Mouse (Mus musculus) macrophage (primary cell): ENCODE measurements at regions not wholly inside any gene's neighbourhood (a gene's known extent, or its start where the extent isn't known, plus 50 kb on each side); places are given as distances from the start of the nearest gene placed in this dataset.
A peak's percentile ranks its signal among the peaks of the same experiment; 100 is the strongest.

Experiments used
- H3K27ac ChIP-seq: fragments of 350-480 bp; formaldehyde crosslinking; 2 replicates; pipeline ENCODE4 v1.9.0; 2021
- H3K36me3 ChIP-seq: fragments of 350-480 bp; formaldehyde crosslinking; 2 replicates; pipeline ENCODE4 v1.9.0; 2021; ENCODE audit errors: inconsistent target
- H3K4me3 ChIP-seq: fragments of 350-480 bp; formaldehyde crosslinking; 2 replicates; pipeline ENCODE4 v1.9.0; 2021; ENCODE audit errors: inconsistent target
- H3K79me2 ChIP-seq: fragments of 350-480 bp; formaldehyde crosslinking; 2 replicates; pipeline ENCODE4 v1.9.0; 2021; ENCODE audit errors: inconsistent target
- WGBS: methylation state at CpG from one replicate; pipeline ENCODE4 v1.1.7; 2026; ENCODE audit warnings: inconsistent platforms; ENCODE audit not compliant: missing documents; 5-methylcytosine and 5-hydroxymethylcytosine counted together

- H3K36me3 ChIP-seq, result no peaks in the 10 kb centered on the region
- H3K4me3 ChIP-seq, result no peak overlapping the region
- no peaks in the 10 kb centered on the region for H3K79me2 ChIP-seq
- WGBS, result 99% methylated on average over 8 of the region's 8 CpGs
- no peak overlapping the region for H3K27ac ChIP-seq
Measured at GRCm38 (mm10) chr10:17395495-17396224, 327.4 kb upstream of the Cited2 start.

- Histone ChIP-seq H3K36me3 (no peaks in the 10 kb centered on the region), H3K79me2 (no peaks in the 10 kb centered on the region), H3K27ac (no peak overlapping the region)
Measured at GRCm38 (mm10) chr10:17403899-17404298, 319.1 kb upstream of the Cited2 start.

DNA sequence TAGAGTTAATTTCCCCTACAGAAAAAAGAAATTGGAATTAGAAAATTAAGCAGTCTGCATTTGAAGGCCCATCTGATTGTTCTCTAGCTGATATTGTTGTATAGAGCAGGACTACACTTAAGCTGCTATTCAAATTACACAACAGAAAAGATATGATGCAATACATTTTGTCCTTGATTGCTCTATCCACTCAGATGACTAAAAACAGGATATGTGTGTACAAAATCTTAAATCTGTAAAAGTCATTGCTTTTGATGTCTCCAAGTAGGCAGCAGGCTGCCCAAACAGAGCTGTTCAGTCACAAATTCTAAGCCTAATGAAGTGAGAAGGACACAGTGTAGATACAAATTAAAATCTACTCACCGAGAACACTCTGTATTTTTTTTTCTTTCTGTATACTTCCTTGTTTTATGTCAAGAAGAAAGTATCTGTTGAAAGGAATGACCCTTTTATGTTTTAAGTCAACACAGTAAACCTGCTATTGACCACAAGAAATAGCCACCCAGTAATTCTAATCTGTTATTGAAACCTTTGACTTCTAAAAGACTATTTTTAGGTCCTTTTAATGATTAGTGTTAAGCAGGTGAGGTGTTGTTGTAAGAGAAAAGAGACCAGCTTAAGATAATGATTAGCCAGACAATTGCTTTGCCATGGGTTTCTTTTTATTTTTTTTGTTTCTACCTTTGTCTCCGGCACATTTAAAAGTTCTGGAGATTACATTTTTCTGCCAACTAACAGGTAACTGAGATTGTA, 315.0 kb upstream of the Cited2 start:
- no peaks in the 10 kb centered on the region for H3K36me3 ChIP-seq
- 70% methylated on average over 2 of the region's 2 CpGs for WGBS
- no peak overlapping the region for H3K27ac ChIP-seq
- H3K79me2 ChIP-seq, result no peaks in the 10 kb centered on the region
- H3K4me3 ChIP-seq, result no peak overlapping the region

More at GRCm38 (mm10) chr10:17403899-17404298, 319.1 kb upstream of the Cited2 start:
- H3K4me3 ChIP-seq, result no peak overlapping the region

DNA sequence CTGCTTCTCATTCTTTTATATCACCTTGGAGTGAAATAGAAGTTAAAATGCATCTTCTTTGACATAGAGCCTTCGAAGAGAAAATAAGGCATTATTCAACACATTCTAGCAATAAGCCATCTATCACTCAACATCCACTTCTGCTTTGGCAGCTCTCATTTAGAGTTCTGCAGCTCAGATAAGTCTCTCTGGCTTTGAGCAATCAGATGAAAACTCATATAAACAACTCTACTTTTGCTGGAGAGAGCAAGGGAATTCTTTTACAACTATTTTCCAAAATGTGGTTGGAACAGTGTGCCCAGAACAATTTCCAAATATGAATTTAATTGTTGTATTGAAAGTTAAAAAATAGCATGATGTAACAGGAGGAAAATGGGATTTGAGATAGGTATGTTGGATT, 314.2 kb upstream of the Cited2 start:
- Histone ChIP-seq H3K4me3 (no peak overlapping the region), H3K36me3 (no peaks in the 10 kb centered on the region), H3K79me2 (no peaks in the 10 kb centered on the region), H3K27ac (no peak overlapping the region)
- 50% methylated on average over 1 of the region's 1 CpGs for WGBS

DNA sequence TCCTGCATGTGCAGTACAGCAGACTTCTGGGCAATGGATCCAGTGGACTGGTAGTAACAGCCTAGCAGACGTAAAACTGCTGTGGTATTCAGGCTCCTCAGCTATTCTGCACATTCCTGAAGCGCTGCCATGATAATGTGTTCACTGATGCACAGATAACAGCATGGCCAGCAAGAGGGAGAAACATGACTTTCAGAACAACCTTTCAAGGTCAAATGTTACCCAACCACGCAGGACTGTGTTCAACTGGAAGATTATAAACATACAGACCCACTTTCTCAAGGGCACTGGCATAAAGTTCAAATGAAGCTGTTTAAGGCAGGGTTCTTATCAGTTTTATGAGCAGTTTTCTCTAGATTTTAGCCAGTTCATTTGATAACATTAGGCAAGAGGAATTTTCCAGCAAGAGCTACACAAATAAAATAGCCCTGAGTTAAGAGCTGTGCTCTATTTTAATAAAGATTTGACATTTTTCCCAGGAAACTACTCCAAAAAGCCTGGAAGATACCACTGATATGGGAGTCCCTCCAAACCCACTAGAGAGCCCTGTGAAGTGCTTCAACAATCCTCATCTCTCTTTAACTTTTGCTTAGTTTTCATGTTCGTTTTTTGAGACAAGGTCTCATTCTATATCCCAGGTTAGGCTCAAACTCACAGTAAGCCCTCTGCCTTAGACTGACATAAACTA, 311.6 kb upstream of the Cited2 start:
- Histone ChIP-seq H3K27ac (no peak overlapping the region), H3K4me3 (no peak overlapping the region), H3K79me2 (no peaks in the 10 kb centered on the region), H3K36me3 (no peaks in the 10 kb centered on the region)
- 92% methylated on average over 4 of the region's 4 CpGs for WGBS

GRCm38 (mm10) chr10:17415112-17415511, 307.9 kb upstream of the Cited2 start:
- Histone ChIP-seq H3K79me2 (no peaks in the 10 kb centered on the region), H3K4me3 (no peak overlapping the region), H3K27ac (no peak overlapping the region), H3K36me3 (no peaks in the 10 kb centered on the region)
- 94% methylated on average over 3 of the region's 3 CpGs for WGBS

GRCm38 (mm10) chr10:17416121-17416520, 306.9 kb upstream of the Cited2 start:
- 15% methylated on average over 1 of the region's 1 CpGs for WGBS
- Histone ChIP-seq H3K27ac (no peak overlapping the region), H3K4me3 (no peak overlapping the region), H3K36me3 (no peaks in the 10 kb centered on the region), H3K79me2 (no peaks in the 10 kb centered on the region)

- Histone ChIP-seq H3K36me3 (no peaks in the 10 kb centered on the region), H3K4me3 (no peak overlapping the region), H3K27ac (peak overlapping the region; percentile 54; the same call in 1 of the 2 replicates), H3K79me2 (no peaks in the 10 kb centered on the region)
- 86% methylated on average over 1 of the region's 1 CpGs for WGBS
Measured at GRCm38 (mm10) chr10:17417394-17417793, 305.6 kb upstream of the Cited2 start.

DNA sequence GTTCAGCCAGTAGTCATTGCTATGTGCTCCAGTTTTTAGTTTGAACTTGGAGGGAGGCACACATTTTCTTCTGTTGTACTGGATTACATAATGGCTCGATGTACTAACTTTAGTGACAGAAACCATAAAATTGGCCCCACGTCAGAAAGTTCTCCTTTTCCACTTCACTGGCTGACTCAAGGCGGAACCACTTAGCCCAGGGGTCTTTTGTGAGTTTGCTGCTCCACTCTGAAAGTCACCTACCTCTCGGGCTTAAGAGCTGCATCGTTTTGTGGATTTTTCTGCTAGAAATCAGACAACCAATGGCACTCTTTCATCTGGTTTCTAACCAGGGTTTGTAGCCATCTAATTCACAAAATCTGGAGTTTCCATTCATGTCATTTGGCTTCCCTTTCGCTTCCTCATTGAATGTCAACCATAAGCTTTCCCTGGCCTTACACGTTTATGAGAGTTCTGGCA, 304.8 kb upstream of the Cited2 start:
- 8% methylated on average over 7 of the region's 7 CpGs for WGBS
- peak overlapping the region; percentile 54 for H3K27ac ChIP-seq
- no peaks in the 10 kb centered on the region for H3K79me2 ChIP-seq
- H3K4me3 ChIP-seq, result no peak overlapping the region
- H3K36me3 ChIP-seq, result no peaks in the 10 kb centered on the region

GRCm38 (mm10) chr10:17423584-17424278, 299.3 kb upstream of the Cited2 start:
- no peak overlapping the region for H3K27ac ChIP-seq
- H3K4me3 ChIP-seq, result no peak overlapping the region
- no peaks in the 10 kb centered on the region for H3K79me2 ChIP-seq
- no peaks in the 10 kb centered on the region for H3K36me3 ChIP-seq
- WGBS, result 80% methylated on average over 4 of the region's 4 CpGs

DNA sequence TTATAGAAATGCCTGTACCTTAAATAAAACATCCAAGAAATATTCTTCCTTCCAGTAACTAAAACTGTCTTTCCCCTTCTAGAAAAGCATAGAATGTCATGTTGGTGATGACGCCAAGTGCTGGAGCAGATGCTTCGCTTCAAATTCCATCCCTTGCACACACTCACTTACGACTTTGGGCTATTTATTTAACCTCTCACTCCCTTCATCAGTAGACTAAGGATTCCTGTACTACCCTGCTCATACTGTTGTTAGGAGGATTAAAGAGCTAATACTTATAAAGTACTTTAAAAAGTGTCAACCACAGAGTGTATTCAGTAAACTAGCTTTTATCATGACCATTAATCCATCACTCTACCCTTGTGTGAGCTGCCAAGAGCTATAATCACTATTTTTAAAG, 296.8 kb upstream of the Cited2 start:
- Histone ChIP-seq H3K27ac (no peak overlapping the region), H3K36me3 (no peaks in the 10 kb centered on the region), H3K4me3 (no peak overlapping the region), H3K79me2 (no peaks in the 10 kb centered on the region)
- 93% methylated on average over 3 of the region's 3 CpGs for WGBS

GRCm38 (mm10) chr10:17427316-17427715, 295.7 kb upstream of the Cited2 start:
- no peak overlapping the region for H3K4me3 ChIP-seq
- no peaks in the 10 kb centered on the region for H3K36me3 ChIP-seq
- no peaks in the 10 kb centered on the region for H3K79me2 ChIP-seq
- no peak overlapping the region for H3K27ac ChIP-seq

- H3K36me3 ChIP-seq, result no peaks in the 10 kb centered on the region
- WGBS, result 95% methylated on average over 3 of the region's 3 CpGs
- no peak overlapping the region for H3K4me3 ChIP-seq
- H3K79me2 ChIP-seq, result no peaks in the 10 kb centered on the region
- H3K27ac ChIP-seq, result no peak overlapping the region
Measured at GRCm38 (mm10) chr10:17428315-17428714, 294.7 kb upstream of the Cited2 start.

DNA sequence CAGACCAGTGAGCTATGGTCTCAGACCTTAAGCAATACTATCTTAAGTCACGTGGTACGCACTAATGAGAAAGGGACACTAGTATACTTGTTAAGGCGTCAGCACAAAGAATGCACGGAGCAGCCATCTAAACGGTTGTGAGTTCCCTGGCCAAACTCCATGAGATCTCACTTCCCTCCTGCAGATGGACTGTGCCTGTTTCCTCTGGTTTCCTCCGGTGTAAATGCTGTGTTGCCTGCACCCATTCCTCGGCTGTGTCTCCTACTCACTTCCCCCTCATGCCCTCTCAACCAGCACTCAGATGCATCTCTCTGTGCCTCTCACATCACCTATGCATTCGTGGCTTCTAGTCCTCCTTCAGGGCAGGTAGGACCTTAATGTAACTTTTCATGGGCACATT, 291.9 kb upstream of the Cited2 start:
- WGBS, result 67% methylated on average over 8 of the region's 8 CpGs
- no peaks in the 10 kb centered on the region for H3K36me3 ChIP-seq
- no peak overlapping the region for H3K27ac ChIP-seq
- no peaks in the 10 kb centered on the region for H3K79me2 ChIP-seq
- H3K4me3 ChIP-seq, result no peak overlapping the region
